Mouse (Mus musculus) gastrocnemius, postnatal 10 days (tissue): ENCODE measurements around the gene Esrp2. TPM values are rescaled to one million over a fixed set of nuclear protein-coding genes. Genes with fewer than 3 reads are reported as not detected.

ENCODE experiments used
- DNase-seq: peaks from one replicate; pipeline ENCODE4 v3.0.0; 2021; ENCODE audit warnings: mixed read lengths
- total RNA-seq, 2 experiments: library from RNA; stranded (reverse); gene quantifications; 2 replicates each; pipeline ENCODE4 v1.2.3; 2021

Gene Esrp2
- total RNA-seq, 2 experiments from 2014 or later = 0.07 TPM; not detected in 1

GRCm38 (mm10) chr8:106123443-106123842 lies 13.3 kb downstream of the Esrp2 start:
- DNase-seq = no peak

DNA sequence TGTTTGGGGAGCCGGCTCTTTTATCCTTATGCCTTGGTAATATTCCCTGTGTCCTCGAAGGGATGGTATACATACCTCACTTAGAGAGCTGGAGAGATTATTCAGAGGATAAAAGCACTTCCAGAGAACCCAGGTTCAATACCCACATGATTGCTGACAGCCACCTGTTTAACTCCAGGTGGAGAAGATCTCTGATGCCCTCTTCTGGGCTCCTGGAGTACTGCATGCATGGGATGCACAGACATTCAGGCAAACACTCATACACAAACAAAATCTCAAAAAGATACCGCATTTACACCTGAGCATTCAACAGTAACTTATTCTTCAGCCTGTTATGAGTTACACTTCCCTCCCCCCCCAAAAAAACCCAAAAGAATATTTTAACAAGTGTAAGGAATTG lies 20.9 kb downstream of the Esrp2 start:
- DNase-seq = peak; percentile 35

GRCm38 (mm10) chr8:106112514-106112913 lies 24.3 kb downstream of the Esrp2 start:
- no peak for DNase-seq

DNA sequence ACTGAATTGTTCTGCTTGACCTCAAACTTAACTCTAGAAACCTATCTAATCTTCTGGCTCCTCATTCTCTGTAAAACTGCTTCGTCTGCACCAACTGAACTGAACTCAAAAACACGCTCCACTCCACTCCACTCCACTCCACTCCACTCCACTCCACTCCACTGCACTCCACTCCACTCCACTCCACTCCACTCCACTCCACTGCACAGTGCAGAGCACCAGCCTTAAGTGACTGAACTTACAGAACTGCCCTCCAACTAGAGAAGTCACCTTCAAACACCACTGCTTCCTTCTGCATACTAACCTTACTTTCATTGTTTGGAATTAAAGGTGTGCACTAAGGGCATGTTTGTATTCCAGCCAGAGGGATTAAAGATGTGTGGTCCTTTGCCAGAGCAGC lies 24.7 kb downstream of the Esrp2 start:
- no peak for DNase-seq

- DNase-seq = peak; percentile 12
Measured at GRCm38 (mm10) chr8:106108729-106109128, 28.0 kb downstream of the Esrp2 start.

GRCm38 (mm10) chr8:106108080-106108479 lies 28.7 kb downstream of the Esrp2 start:
- DNase-seq = peak; percentile 33

DNA sequence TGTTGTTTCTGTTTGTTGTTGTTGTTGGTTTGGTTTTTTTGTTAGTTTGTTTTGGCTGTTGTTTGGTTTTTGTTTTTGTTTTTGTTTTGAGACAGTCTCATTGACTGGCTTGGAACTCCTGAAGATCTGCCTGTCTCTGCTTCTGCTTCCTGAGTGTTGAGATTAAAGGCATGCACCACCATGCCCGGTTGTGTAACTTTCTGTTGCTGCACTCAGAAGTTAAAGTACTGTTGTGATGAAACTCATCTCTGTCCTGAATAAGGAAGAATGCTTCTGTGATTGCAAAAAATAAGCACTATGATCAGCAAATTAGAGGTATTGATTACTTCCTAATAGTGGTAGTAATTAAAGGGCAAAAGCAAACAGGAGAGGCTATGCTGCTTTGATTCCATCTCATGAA lies 30.6 kb downstream of the Esrp2 start:
- DNase-seq = no peak

DNA sequence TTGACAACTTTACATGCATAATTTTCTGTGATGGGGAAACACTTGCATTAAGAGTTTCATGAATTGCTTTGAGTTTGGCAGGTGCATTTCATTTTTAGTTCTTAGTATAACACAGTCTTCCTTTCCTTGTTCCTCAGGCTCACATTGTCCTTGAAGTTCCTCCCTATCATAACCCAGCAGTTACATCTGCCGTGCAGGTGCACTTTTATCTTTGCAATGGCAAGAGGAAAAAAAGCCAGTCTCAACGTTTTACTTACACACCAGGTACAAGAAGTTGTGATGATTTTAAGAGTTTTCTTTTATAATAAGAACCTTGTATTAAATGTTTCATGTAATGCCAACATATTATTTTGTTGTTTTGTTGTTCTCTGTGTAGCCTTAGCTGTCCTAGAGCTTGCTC lies 32.9 kb downstream of the Esrp2 start:
- no peak for DNase-seq

GRCm38 (mm10) chr8:106102321-106102720 lies 34.5 kb downstream of the Esrp2 start:
- DNase-seq = no peak

Other genes with a start within 250 kb of the Esrp2 start
- gene Nrn1l, start 243.4 kb downstream of the Esrp2 start, total RNA-seq = under 1 TPM in 1 of 2 experiments, not detected in 1; 0.56 TPM
- 10 to 100 TPM; 15.2 to 17.5 TPM for gene Pskh1, start 236.5 kb downstream of the Esrp2 start, total RNA-seq
- gene Ctrl, start 203.1 kb downstream of the Esrp2 start, total RNA-seq = under 1 TPM in 1 of 2 experiments, not detected in 1; 0.47 TPM
- gene Psmb10, start 198.5 kb downstream of the Esrp2 start, total RNA-seq = 10 to 100 TPM; 22.9 to 26.3 TPM
- 1 to 10 TPM in 1 of 2 experiments, under 1 TPM in 1; 0.23 to 1.2 TPM for gene Lcat, start 193.6 kb downstream of the Esrp2 start, total RNA-seq
- gene Slc12a4, start 170.9 kb downstream of the Esrp2 start, total RNA-seq = 10 to 100 TPM; 18.7 to 26.6 TPM
- not detected for gene Dpep3, start 157.5 kb downstream of the Esrp2 start, total RNA-seq
- 10 to 100 TPM in 1 of 2 experiments, 1 to 10 TPM in 1; 9.6 to 11.1 TPM for gene Dus2, start 145.6 kb downstream of the Esrp2 start, total RNA-seq
- gene Dpep2nb, start 131.0 kb downstream of the Esrp2 start, total RNA-seq = not detected
- 1 to 10 TPM; 8.0 to 8.4 TPM for gene Ddx28, start 125.1 kb downstream of the Esrp2 start, total RNA-seq
- gene Nfatc3, start 78.1 kb downstream of the Esrp2 start, total RNA-seq = 10 to 100 TPM; 25.3 to 30.7 TPM
- 1 to 10 TPM; 4.7 to 6.6 TPM for gene Pla2g15, start 13.4 kb upstream of the Esrp2 start, total RNA-seq
- gene Slc7a6, start 31.9 kb upstream of the Esrp2 start, total RNA-seq = 10 to 100 TPM in 1 of 2 experiments, 1 to 10 TPM in 1; 5.8 to 11.0 TPM
- gene Slc7a6os, start 74.0 kb upstream of the Esrp2 start, total RNA-seq = 10 to 100 TPM; 11.7 to 13.3 TPM
- gene Prmt7, start 74.0 kb upstream of the Esrp2 start, total RNA-seq = 10 to 100 TPM; 23.8 to 25.5 TPM
- gene Smpd3, start 201.0 kb upstream of the Esrp2 start, total RNA-seq = 1 to 10 TPM; 1.4 to 7.7 TPM